Mouse (Mus musculus) central nervous system, embryonic 18 days (tissue): ENCODE measurements around the gene Krtap10-4. TPM values are rescaled to one million over a fixed set of nuclear protein-coding genes. Genes with fewer than 3 reads are reported as not detected.

Experiments
- polyA plus RNA-seq: library from polyadenylated mRNA; depleted of rRNA; stranded (reverse); fragments of >200 nt; gene quantifications from 2 replicates; pipeline ENCODE4 v1.2.3, GENCODE M21; 2012; rRNA removed

The Krtap10-4 gene
- polyA plus RNA-seq = not detected in 2 replicates

GRCm38 (mm10) chr10:77826951-77827350 is at the start of gene Krtap10-4:
Gene Krtap10-4, minus strand, starts transcription at chr10:77827095.

GRCm38 (mm10) chr10:77861675-77862074 is 34.8 kb upstream of the Krtap10-4 start, which contains the start of gene Gm3285:
Gene Gm3285, plus strand, starts transcription at chr10:77861975.

GRCm38 (mm10) chr10:77852559-77852958 is 25.7 kb upstream of the Krtap10-4 start, which contains the start of gene Gm10318:
Gene Gm10318, plus strand, starts transcription at chr10:77852859.

GRCm38 (mm10) chr10:77846503-77846902 is 19.6 kb upstream of the Krtap10-4 start, which contains the start of gene Gm36176:
Gene Gm36176, plus strand, starts transcription at chr10:77846803.

GRCm38 (mm10) chr10:77835647-77836046 is 8.8 kb upstream of the Krtap10-4 start, which contains the start of gene Krtap10-10:
Gene Krtap10-10, plus strand, starts transcription at chr10:77835947.

GRCm38 (mm10) chr10:77814382-77814781 is 12.5 kb downstream of the Krtap10-4 start, which contains the start of gene Gm2696:
Gene Gm2696, plus strand, starts transcription at chr10:77814682.

GRCm38 (mm10) chr10:77811743-77812142 is 15.2 kb downstream of the Krtap10-4 start, which contains the start of gene Gm9507:
Gene Gm9507, minus strand, starts transcription at chr10:77811843.

GRCm38 (mm10) chr10:77798921-77799508 is 27.9 kb downstream of the Krtap10-4 start, which contains the start of gene Gm19668:
Gene Gm19668, minus strand, starts transcription at chr10:77799133.

GRCm38 (mm10) chr10:77794976-77795375 is 31.9 kb downstream of the Krtap10-4 start, which contains the start of gene Gm9639:
Gene Gm9639, minus strand, starts transcription at chr10:77795076.

GRCm38 (mm10) chr10:77787876-77788275 is 39.0 kb downstream of the Krtap10-4 start, which contains the start of gene Gm7137:
Gene Gm7137, minus strand, starts transcription at chr10:77788200.

GRCm38 (mm10) chr10:77782442-77782841 is 44.5 kb downstream of the Krtap10-4 start, which contains the start of gene Gm3250:
Gene Gm3250, minus strand, starts transcription at chr10:77782542.

GRCm38 (mm10) chr10:77776844-77777243 is 50.1 kb downstream of the Krtap10-4 start, which contains the start of gene Gm7138:
Gene Gm7138, minus strand, starts transcription at chr10:77776944.

Other genes with a start within 250 kb of the Krtap10-4 start
- 75.2 and 76.7 TPM in 2 replicates for gene Pttg1ip, start 245.4 kb downstream of the Krtap10-4 start, polyA plus RNA-seq
- 432 and 449 TPM in 2 replicates for gene Sumo3, start 221.0 kb downstream of the Krtap10-4 start, polyA plus RNA-seq
- 42.7 TPM in 1 of 2 replicates, not detected in the other for gene Gm49325, start 220.9 kb downstream of the Krtap10-4 start, polyA plus RNA-seq
- gene Ube2g2, start 204.8 kb downstream of the Krtap10-4 start, polyA plus RNA-seq = 46.0 and 46.8 TPM in 2 replicates
- 0.92 and 1.3 TPM in 2 replicates for gene Tspear, start 140.5 kb downstream of the Krtap10-4 start, polyA plus RNA-seq
- gene Gm19402, start 136.3 kb downstream of the Krtap10-4 start, polyA plus RNA-seq = not detected in 2 replicates
- gene Gm9508, start 129.9 kb downstream of the Krtap10-4 start, polyA plus RNA-seq = not detected in 2 replicates
- gene Gm10272, start 120.5 kb downstream of the Krtap10-4 start, polyA plus RNA-seq = not detected in 2 replicates
- gene Gm10024, start 115.6 kb downstream of the Krtap10-4 start, polyA plus RNA-seq = not detected in 2 replicates
- gene Gm10142, start 111.3 kb downstream of the Krtap10-4 start, polyA plus RNA-seq = not detected in 2 replicates
- gene Krtap12-1, start 106.5 kb downstream of the Krtap10-4 start, polyA plus RNA-seq = not detected in 2 replicates
- not detected in 2 replicates for gene Gm10100, start 100.6 kb downstream of the Krtap10-4 start, polyA plus RNA-seq
- gene Gm18596, start 84.5 kb downstream of the Krtap10-4 start, polyA plus RNA-seq = not detected in 2 replicates
- gene Gm9736, start 75.7 kb downstream of the Krtap10-4 start, polyA plus RNA-seq = not detected in 2 replicates
- gene Gm3233, start 67.4 kb downstream of the Krtap10-4 start, polyA plus RNA-seq = not detected in 2 replicates
- not detected in 2 replicates for gene Gm3238, start 55.8 kb downstream of the Krtap10-4 start, polyA plus RNA-seq
- not detected in 2 replicates for gene Gm7138, start 50.2 kb downstream of the Krtap10-4 start, polyA plus RNA-seq
- not detected in 2 replicates for gene Gm3250, start 44.6 kb downstream of the Krtap10-4 start, polyA plus RNA-seq
- gene Gm7137, start 38.9 kb downstream of the Krtap10-4 start, polyA plus RNA-seq = not detected in 2 replicates
- not detected in 2 replicates for gene Gm9639, start 32.0 kb downstream of the Krtap10-4 start, polyA plus RNA-seq
- not detected in 2 replicates for gene Gm19668, start 28.0 kb downstream of the Krtap10-4 start, polyA plus RNA-seq
- gene Gm9507, start 15.3 kb downstream of the Krtap10-4 start, polyA plus RNA-seq = 0.09 TPM in 1 of 2 replicates, not detected in the other
- not detected in 2 replicates for gene Gm2696, start 12.4 kb downstream of the Krtap10-4 start, polyA plus RNA-seq
- not detected in 2 replicates for gene Krtap10-10, start 8.9 kb upstream of the Krtap10-4 start, polyA plus RNA-seq
- gene Gm36176, start 19.7 kb upstream of the Krtap10-4 start, polyA plus RNA-seq = not detected in 2 replicates
- gene Gm10318, start 25.8 kb upstream of the Krtap10-4 start, polyA plus RNA-seq = not detected in 2 replicates
- not detected in 2 replicates for gene Gm3285, start 34.9 kb upstream of the Krtap10-4 start, polyA plus RNA-seq
- 19.3 and 20.3 TPM in 2 replicates for gene Lrrc3, start 75.4 kb upstream of the Krtap10-4 start, polyA plus RNA-seq
- gene Trpm2, start 143.5 kb upstream of the Krtap10-4 start, polyA plus RNA-seq = 12.8 and 13.4 TPM in 2 replicates
- 66.5 and 68.2 TPM in 2 replicates for gene 1810043G02Rik, start 151.4 kb upstream of the Krtap10-4 start, polyA plus RNA-seq
- 159 and 175 TPM in 2 replicates for gene Pfkl, start 183.0 kb upstream of the Krtap10-4 start, polyA plus RNA-seq
- not detected in 2 replicates for gene Dnmt3l, start 214.9 kb upstream of the Krtap10-4 start, polyA plus RNA-seq
- 0.62 and 0.68 TPM in 2 replicates for gene Aire, start 216.5 kb upstream of the Krtap10-4 start, polyA plus RNA-seq
- 1.1 and 1.3 TPM in 2 replicates for gene Icosl, start 242.2 kb upstream of the Krtap10-4 start, polyA plus RNA-seq